ENCODE assay signal across 11 mouse cellular contexts in genomic region chr10:96848496-96848895, GRCm38 (mm10).
"Had no signal": no experiment of that assay in that cellular context is flagged by ENCODE, and none has a peak within 500 bp of the region (broad histone marks: within the 10 kb centered on the region; RNA-seq: fewer than 3 reads in every experiment).

No protein-coding gene starts in this region.

- H3K9ac ChIP-seq: limb, embryonic 15.5 days; liver, embryonic 12.5 days; lung, embryonic 14.5 days had no signal

- H3K9me3 ChIP-seq: limb, embryonic 15.5 days; liver, embryonic 12.5 days; midbrain, embryonic 10.5 days had no signal

- H3K36me3 ChIP-seq: limb, embryonic 15.5 days; liver, embryonic 12.5 days; midbrain, embryonic 10.5 days had no signal

- ATAC-seq: liver, embryonic 12.5 days; midbrain, embryonic 16.5 days had no signal

- H3K4me2 ChIP-seq: limb, embryonic 15.5 days; liver, embryonic 12.5 days; lung, embryonic 14.5 days had no signal

- H3K4me3 ChIP-seq: limb, embryonic 15.5 days; liver, embryonic 12.5 days; midbrain, embryonic 10.5 days had no signal

- DNase-seq: lung, embryonic 14.5 days; lung, postnatal 10 days; lung, postnatal 4 days; right cerebral cortex, adult 18-20 months; right cerebral cortex, postnatal 25 days; thymus, postnatal 36 days had no signal

- H3K27ac ChIP-seq: kidney, postnatal 0 days; limb, embryonic 15.5 days; liver, embryonic 12.5 days; midbrain, embryonic 10.5 days had no signal

- H3K27me3 ChIP-seq: limb, embryonic 15.5 days; liver, embryonic 12.5 days had no signal

- H3K4me1 ChIP-seq: limb, embryonic 15.5 days; liver, embryonic 12.5 days had no signal
